Mouse (Mus musculus): ENCODE data around the gene Hal. TPM values are rescaled to one million over a fixed set of nuclear protein-coding genes. Genes with fewer than 3 reads are reported as not detected.

The Hal gene
- polyA plus RNA-seq, 1 experiment from 2014 or later = 2.6 TPM

DNA sequence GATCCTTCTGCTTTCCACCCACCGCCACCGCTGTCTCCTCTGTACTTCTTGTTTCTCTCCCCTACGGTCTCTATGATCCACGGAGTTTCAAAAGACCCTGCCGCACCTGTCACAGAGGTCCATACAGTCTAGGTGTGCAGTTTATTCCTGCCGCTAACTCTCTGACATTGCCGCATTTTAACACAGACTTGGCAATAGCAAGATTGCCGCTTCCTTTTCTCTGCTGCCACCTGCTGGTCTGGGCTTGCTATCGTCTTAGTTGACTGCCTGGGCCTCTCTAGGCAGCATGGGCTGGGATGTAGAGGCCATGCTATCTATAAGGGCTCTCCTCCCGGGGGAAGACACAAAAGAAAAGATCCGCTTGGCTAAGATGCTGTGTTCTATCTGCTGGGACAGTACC is 17.2 kb upstream of the Hal start:
- peak; percentile 48; the same call in 1 of the 2 replicates for ATAC-seq (ENCODE audit: low read depth)
- Histone ChIP-seq H3K36me3 (peaks cover 79% of the 10 kb centered on the region), H3K27me3 (no peaks in the 10 kb centered on the region)

DNA sequence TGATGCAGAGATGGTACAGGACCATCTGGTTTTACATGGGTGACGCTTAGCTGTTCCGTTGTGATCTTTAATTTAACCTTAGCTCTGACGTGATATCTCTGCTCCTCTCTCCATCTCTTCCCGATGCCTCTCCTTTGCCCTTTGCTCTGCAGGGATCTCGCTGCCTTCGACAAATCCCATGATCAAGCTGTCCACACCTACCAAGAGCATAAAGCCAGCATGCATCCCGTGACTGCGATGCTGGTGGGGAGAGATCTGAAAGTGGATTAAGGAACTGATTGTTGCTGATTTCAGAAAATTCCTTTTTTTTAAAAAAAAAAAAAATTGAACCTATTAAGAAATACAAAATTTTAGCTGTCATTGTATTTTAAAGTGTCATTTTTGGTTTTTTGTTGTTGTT is 4.1 kb upstream of the Hal start:
- Histone ChIP-seq H3K9me3 (replicated peaks) (no peaks in the 10 kb centered on the region), H3K4me1 (replicated peaks) (peaks cover 20% of the 10 kb centered on the region), H3K4me3 (replicated peaks) (no peak overlapping the region), H3K27ac (no peak overlapping the region), H3K27me3 (no peaks in the 10 kb centered on the region; the same call in 1 of the 2 replicates), H3K4me2 (no peak overlapping the region), H3K9ac (no peak overlapping the region), H3K36me3 (peaks cover 51% of the 10 kb centered on the region)
- 78% methylated on average over 8 of the region's 8 CpGs for WGBS (ENCODE audit: insufficient replicate concordance)
- DNase-seq (no peak), ATAC-seq (ENCODE audit: low read depth) (no peak)

More for the DNA sequence above, 17.2 kb upstream of the Hal start:
- WGBS (ENCODE audit: insufficient replicate concordance) = 54% methylated on average over 11 of the region's 11 CpGs
- DNase-seq = peak; percentile 51
- peaks cover 13% of the 10 kb centered on the region for H3K4me1 ChIP-seq (replicated peaks)
- no peak overlapping the region for H3K27ac ChIP-seq
- H3K4me2 ChIP-seq = no peak overlapping the region
- no peak overlapping the region for H3K9ac ChIP-seq
- no peaks in the 10 kb centered on the region for H3K9me3 ChIP-seq (replicated peaks)
- H3K4me3 ChIP-seq (replicated peaks) = no peak overlapping the region

DNA sequence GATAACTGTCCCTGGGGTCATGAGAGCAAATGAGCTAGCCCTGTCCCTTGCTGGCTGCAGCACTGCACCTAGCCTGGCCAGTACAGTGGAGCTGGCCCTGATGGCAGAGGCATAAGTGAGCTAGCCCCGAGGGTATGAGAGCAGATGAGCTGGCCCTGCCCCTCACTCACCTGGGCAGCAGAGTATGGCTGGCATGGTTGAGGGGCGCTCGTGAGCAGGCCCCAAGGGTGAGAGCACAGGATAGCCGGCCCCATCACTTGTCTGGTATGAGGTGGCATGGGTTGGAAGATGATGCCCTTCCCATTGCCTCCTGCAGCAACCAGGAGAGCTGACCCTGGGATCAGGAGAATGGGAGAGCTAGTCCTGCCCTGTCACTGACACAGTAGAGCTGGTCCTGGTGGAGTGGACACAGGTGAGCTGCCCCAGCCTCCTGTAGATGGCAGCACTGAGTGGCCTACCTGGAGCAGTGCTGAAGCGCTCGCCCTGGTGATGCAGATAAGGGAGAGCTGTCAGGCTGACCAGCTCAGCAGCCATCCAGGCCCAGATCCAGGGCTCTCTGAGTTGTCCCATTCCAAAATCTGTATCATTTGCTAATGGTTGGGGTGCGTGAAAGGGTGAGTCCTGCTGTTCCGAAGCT is 3.4 kb upstream of the Hal start:
- DNase-seq = peak; percentile 3
- peaks cover 46% of the 10 kb centered on the region for H3K36me3 ChIP-seq
- no peak overlapping the region for H3K4me3 ChIP-seq (replicated peaks)
- no peak overlapping the region for H3K9ac ChIP-seq
- ATAC-seq (ENCODE audit: low read depth) = peak; percentile 58
- 75% methylated on average over 8 of the region's 8 CpGs for WGBS (ENCODE audit: insufficient replicate concordance)
- H3K4me2 ChIP-seq = no peak overlapping the region
- H3K27ac ChIP-seq = no peak overlapping the region
- peaks cover 20% of the 10 kb centered on the region for H3K4me1 ChIP-seq (replicated peaks)
- no peaks in the 10 kb centered on the region for H3K9me3 ChIP-seq (replicated peaks)
- no peaks in the 10 kb centered on the region; the same call in 1 of the 2 replicates for H3K27me3 ChIP-seq

DNA sequence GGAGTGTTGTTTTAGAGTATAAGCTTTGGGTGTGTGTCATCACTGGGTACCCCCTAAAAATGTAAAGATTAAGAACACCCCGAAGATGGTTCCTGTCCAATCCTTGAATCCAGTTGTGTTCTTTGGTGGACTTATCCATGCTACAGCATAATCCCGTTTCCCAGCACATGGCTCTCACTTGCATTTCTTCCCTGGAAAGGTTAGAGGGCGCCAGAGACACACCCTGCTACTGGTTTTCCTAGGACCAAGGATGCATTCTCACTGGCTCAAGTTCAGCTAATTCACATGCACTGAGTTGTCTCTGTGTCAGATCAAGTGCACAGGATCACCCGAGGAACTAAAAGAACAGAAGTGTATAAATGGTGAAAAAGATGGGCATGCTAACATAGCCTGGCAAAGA is 1.9 kb upstream of the Hal start:
- ATAC-seq (ENCODE audit: low read depth) (no peak), DNase-seq (no peak)
- peaks cover 20% of the 10 kb centered on the region for H3K4me1 ChIP-seq (replicated peaks)
- H3K4me2 ChIP-seq = no peak overlapping the region
- H3K27ac ChIP-seq = no peak overlapping the region
- no peaks in the 10 kb centered on the region for H3K9me3 ChIP-seq (replicated peaks)
- no peak overlapping the region for H3K9ac ChIP-seq
- no peak overlapping the region for H3K4me3 ChIP-seq (replicated peaks)
- no peaks in the 10 kb centered on the region; the same call in 1 of the 2 replicates for H3K27me3 ChIP-seq
- peaks cover 31% of the 10 kb centered on the region for H3K36me3 ChIP-seq
- 17% methylated on average over 4 of the region's 4 CpGs for WGBS (ENCODE audit: insufficient replicate concordance)

DNA sequence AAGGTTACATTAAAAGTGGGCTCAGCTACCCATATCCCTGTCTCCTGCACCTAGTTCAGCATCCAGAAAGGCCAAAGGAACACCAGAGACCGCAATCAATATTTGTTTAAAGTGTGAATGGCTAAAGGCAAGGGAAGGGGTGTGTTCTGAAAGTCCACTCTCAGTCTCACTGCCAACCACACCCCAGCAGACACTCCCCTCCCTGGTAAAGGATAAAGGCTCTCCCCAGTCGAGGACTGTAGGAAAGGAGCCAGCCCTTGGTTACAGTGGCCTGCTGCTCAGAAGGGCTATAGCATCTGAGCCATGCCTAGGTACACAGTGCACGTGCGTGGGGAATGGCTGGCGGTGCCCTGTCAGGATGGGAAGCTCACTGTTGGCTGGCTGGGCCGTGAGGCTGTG is 259 bp downstream of the Hal start:
- Histone ChIP-seq H3K36me3 (peaks cover 11% of the 10 kb centered on the region), H3K4me2 (no peak overlapping the region), H3K27ac (no peak overlapping the region), H3K4me1 (replicated peaks) (peaks cover 20% of the 10 kb centered on the region), H3K9me3 (replicated peaks) (no peaks in the 10 kb centered on the region), H3K9ac (no peak overlapping the region), H3K27me3 (no peaks in the 10 kb centered on the region; the same call in 1 of the 2 replicates), H3K4me3 (replicated peaks) (no peak overlapping the region)
- no peak for DNase-seq
- WGBS (ENCODE audit: insufficient replicate concordance) = 58% methylated on average over 6 of the region's 6 CpGs
- no peak for ATAC-seq (ENCODE audit: low read depth)

DNA sequence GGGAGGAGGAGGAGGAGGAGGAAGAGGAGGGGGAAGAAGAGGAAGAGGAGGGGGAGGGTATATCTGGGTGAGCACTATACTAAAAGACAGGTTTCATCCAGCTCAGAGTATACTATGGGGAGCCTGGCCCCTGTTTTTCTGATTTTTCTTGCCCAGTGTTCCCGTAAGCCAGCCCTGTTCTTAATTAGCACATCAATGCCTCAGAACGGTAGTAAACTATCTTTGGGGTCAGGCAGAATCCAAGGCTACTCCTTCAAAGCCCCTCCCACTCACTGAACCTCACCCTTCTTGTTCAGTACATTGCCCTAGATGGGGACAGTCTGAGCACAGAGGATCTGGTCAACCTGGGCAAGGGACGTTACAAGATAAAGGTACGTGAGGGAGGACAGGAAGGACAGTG is 1.9 kb downstream of the Hal start:
- DNase-seq (no peak), ATAC-seq (ENCODE audit: low read depth) (no peak)
- Histone ChIP-seq H3K4me1 (replicated peaks) (peaks cover 20% of the 10 kb centered on the region), H3K9me3 (replicated peaks) (no peaks in the 10 kb centered on the region), H3K4me2 (no peak overlapping the region), H3K27me3 (no peaks in the 10 kb centered on the region; the same call in 1 of the 2 replicates), H3K4me3 (replicated peaks) (no peak overlapping the region), H3K27ac (no peak overlapping the region), H3K9ac (no peak overlapping the region), H3K36me3 (no peaks in the 10 kb centered on the region)
- 36% methylated on average over 4 of the region's 4 CpGs for WGBS (ENCODE audit: insufficient replicate concordance)

DNA sequence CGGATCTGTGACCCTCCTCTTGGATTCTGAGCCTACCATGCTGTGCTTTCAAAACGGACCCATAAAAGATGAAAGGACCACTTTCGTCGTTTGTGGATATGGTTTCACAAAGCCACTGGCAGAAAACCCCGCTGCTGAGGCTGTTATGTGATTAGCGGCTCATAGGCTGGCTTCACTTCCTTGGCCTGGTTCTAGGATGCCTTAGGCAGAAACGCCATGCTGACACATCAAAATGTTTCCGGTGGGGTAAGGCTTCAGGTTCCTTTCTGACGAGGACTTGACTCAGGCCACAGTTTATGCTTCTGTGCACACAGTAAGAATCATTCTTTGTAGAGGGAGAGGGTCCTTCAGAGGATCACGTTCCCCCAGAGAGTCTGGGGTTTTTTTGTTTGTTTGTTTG is 12.3 kb downstream of the Hal start:
- no peaks in the 10 kb centered on the region for H3K36me3 ChIP-seq
- H3K4me2 ChIP-seq = no peak overlapping the region
- H3K9me3 ChIP-seq (replicated peaks) = no peaks in the 10 kb centered on the region
- no peak overlapping the region for H3K27ac ChIP-seq
- DNase-seq (no peak), ATAC-seq (ENCODE audit: low read depth) (no peak)
- H3K4me1 ChIP-seq (replicated peaks) = no peaks in the 10 kb centered on the region
- no peak overlapping the region for H3K4me3 ChIP-seq (replicated peaks)
- H3K9ac ChIP-seq = no peak overlapping the region
- no peaks in the 10 kb centered on the region for H3K27me3 ChIP-seq
- WGBS (ENCODE audit: insufficient replicate concordance) = 51% methylated on average over 10 of the region's 10 CpGs

DNA sequence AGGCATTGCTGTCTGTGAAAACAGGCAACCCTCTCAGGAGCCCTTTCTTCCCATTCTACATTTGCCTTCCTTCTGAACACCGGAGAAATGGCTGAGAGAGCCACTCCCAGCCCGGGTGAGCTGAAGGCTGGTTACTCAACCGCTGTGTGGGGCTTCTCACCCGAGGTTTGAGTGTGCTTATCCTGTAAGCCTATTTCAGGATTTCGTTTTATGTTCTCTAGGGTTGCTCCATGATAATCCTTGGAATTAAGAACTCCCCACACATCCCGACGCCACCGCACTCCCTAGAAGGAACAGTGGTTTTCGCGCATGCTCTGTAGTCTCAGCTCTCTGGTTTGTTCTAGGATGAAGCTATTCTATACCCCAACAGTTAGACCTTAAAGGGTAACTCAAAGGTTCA is 12.8 kb downstream of the Hal start:
- H3K4me2 ChIP-seq = no peak overlapping the region
- whole genome bisulfite sequencing (ENCODE audit: insufficient replicate concordance) = 69% methylated on average over 10 of the region's 10 CpGs
- H3K27ac ChIP-seq = no peak overlapping the region
- H3K9ac ChIP-seq = no peak overlapping the region
- no peak for ATAC-seq (ENCODE audit: low read depth)
- DNase-seq = no peak
- no peaks in the 10 kb centered on the region for H3K9me3 ChIP-seq (replicated peaks)
- H3K4me3 ChIP-seq (replicated peaks) = no peak overlapping the region
- no peaks in the 10 kb centered on the region for H3K36me3 ChIP-seq
- H3K27me3 ChIP-seq = no peaks in the 10 kb centered on the region
- H3K4me1 ChIP-seq (replicated peaks) = no peaks in the 10 kb centered on the region

DNA sequence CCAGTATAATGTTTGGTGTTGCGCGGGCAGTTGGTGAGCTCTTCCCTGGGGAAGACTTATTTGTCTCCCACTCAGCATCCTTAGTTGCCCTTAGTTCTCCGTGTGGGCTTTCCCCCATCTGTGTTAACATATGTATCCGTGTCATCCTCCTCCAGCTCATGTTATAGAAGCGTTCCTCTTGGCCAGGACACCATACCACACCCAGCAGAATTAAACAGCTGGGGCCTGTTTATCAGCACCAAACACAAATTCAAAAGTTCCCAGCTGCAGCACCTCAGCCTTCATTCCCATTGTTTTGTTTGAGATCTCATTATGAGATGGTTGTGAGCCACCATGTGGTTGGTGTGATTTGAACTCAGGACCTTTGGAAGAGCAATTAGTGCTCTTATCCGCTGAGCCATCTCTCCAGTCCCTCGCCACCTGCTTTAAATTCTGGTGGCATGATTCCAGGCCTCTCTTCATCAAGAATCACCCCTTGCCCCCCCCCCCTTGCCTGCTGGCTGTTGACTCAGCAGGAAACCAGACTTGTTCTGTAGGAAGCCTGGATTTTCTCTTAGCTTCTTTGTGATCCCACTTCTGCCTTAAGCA is 19.9 kb downstream of the Hal start:
- H3K9ac ChIP-seq = no peak overlapping the region
- H3K27ac ChIP-seq = no peak overlapping the region
- H3K4me2 ChIP-seq = no peak overlapping the region
- DNase-seq (no peak), ATAC-seq (ENCODE audit: low read depth) (no peak)
- 73% methylated on average over 7 of the region's 7 CpGs for WGBS (ENCODE audit: insufficient replicate concordance)
- no peaks in the 10 kb centered on the region for H3K4me1 ChIP-seq (replicated peaks)
- no peak overlapping the region for H3K4me3 ChIP-seq (replicated peaks)
- H3K36me3 ChIP-seq = no peaks in the 10 kb centered on the region
- no peaks in the 10 kb centered on the region for H3K27me3 ChIP-seq
- H3K9me3 ChIP-seq (replicated peaks) = no peaks in the 10 kb centered on the region

DNA sequence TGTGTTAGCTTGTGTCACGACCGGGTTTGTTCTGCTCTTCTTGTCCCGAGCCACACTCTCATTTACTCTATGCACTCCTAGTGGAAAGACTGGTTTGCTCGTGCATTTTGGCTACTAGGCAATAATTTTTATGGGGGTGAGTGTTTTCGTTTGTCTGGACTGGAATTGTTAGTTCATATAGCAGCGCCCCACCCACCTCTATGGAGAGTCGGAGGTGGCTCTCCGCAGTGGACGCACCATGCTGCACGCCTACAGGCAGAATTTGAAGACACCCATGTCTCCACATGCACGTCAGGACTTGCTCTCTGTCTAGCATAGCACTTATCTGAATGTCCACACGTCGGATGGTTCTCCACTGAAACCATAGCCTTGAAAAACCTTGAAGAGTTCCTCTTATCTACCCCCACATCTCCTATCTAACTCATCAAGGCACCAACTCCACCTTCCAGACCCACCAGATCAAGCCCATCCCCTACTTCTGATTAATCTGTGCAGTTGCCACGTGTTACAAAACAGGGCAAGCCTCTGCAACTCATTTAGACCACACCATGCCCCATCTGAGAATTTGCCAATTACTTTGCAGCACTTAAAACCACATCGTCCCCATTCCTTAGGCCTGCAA is 21.1 kb downstream of the Hal start:
- H3K4me1 ChIP-seq (replicated peaks) = no peaks in the 10 kb centered on the region
- H3K4me2 ChIP-seq = no peak overlapping the region
- H3K9ac ChIP-seq = no peak overlapping the region
- H3K4me3 ChIP-seq (replicated peaks) = no peak overlapping the region
- H3K36me3 ChIP-seq = no peaks in the 10 kb centered on the region
- no peak overlapping the region for H3K27ac ChIP-seq
- DNase-seq = no peak
- ATAC-seq (ENCODE audit: low read depth) = no peak
- no peaks in the 10 kb centered on the region for H3K9me3 ChIP-seq (replicated peaks)
- 69% methylated on average over 15 of the region's 15 CpGs for WGBS (ENCODE audit: insufficient replicate concordance)
- no peaks in the 10 kb centered on the region for H3K27me3 ChIP-seq

DNA sequence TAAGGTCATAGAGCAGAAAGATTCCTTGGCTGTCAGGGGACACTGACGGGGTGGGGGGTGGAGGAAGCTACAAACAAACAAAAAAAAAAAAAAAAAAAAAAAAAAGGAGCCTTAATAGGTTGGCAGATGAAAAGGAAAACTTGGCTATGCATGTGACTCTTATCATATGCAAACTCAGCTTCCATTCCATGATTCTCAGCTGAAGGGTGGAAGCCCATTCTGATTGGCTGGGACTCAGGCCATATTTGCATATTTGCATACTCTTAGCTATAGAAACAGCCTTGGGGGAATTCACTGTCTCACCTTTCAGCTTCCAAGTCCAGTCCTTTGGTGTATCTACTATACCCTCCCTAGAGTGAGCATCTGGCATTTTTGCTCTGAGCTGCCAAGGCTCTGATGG is 26.9 kb downstream of the Hal start:
- WGBS (ENCODE audit: insufficient replicate concordance) = 29% methylated on average over 1 of the region's 1 CpGs
- DNase-seq (no peak), ATAC-seq (ENCODE audit: low read depth) (no peak)
- no peaks in the 10 kb centered on the region for H3K9me3 ChIP-seq (replicated peaks)
- no peak overlapping the region for H3K27ac ChIP-seq
- H3K36me3 ChIP-seq = no peaks in the 10 kb centered on the region
- H3K27me3 ChIP-seq = no peaks in the 10 kb centered on the region
- H3K4me1 ChIP-seq (replicated peaks) = peaks cover 3% of the 10 kb centered on the region; the same call in 1 of the 2 replicates
- H3K4me2 ChIP-seq = no peak overlapping the region
- no peak overlapping the region for H3K9ac ChIP-seq
- no peak overlapping the region for H3K4me3 ChIP-seq (replicated peaks)

DNA sequence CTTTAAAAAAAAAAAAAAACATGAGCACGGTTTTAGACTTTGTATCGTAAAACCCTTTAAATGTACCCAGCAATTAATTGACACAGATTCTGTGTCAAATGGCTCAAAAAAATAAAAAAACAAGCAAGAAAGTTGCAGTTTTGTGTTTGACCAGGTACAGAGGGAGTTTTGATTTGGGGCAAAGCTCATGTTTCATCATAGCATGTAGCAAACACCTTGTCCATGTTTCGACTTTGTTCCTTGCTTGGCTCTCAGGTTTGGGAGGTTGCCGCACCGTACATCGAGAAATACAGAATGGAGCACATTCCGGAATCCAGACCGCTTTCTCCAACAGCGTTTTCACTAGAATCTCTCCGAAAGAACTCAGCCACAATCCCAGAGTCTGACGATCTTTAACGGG is 27.4 kb downstream of the Hal start:
- Histone ChIP-seq H3K9ac (no peak overlapping the region), H3K4me1 (replicated peaks) (peaks cover 3% of the 10 kb centered on the region; the same call in 1 of the 2 replicates), H3K27ac (peak overlapping the region; percentile 25), H3K36me3 (no peaks in the 10 kb centered on the region), H3K27me3 (no peaks in the 10 kb centered on the region), H3K4me3 (replicated peaks) (no peak overlapping the region), H3K9me3 (replicated peaks) (no peaks in the 10 kb centered on the region), H3K4me2 (no peak overlapping the region)
- 71% methylated on average over 12 of the region's 12 CpGs for WGBS (ENCODE audit: insufficient replicate concordance)
- no peak for DNase-seq
- ATAC-seq (ENCODE audit: low read depth) = no peak

Data from liver, embryonic 13.5 days (tissue).